Mouse (Mus musculus) telencephalon, adult 2 months (tissue): Measurements from ENCODE around the gene Sun2.
A peak's percentile ranks its signal among the peaks of the same experiment; 100 is the strongest.

ENCODE experiments used
- DNase-seq: peaks from one replicate; pipeline ENCODE4 v3.0.0-alpha.2; 2011; ENCODE audit warnings: low read depth, low spot score

Sun2 gene

GRCm38 (mm10) chr15:79725190-79725789, 17.0 kb downstream of the Sun2 start:
- peak; percentile 60 for DNase-seq

- DNase-seq = no peak
Observed at GRCm38 (mm10) chr15:79723439-79723838, 18.9 kb downstream of the Sun2 start.

GRCm38 (mm10) chr15:79720796-79721195, 21.5 kb downstream of the Sun2 start:
- no peak for DNase-seq

GRCm38 (mm10) chr15:79720267-79720666, 22.1 kb downstream of the Sun2 start:
- DNase-seq = no peak

GRCm38 (mm10) chr15:79716710-79717109, 25.6 kb downstream of the Sun2 start:
- no peak for DNase-seq

GRCm38 (mm10) chr15:79715646-79716045, 26.7 kb downstream of the Sun2 start:
- DNase-seq = no peak

GRCm38 (mm10) chr15:79708229-79708822, 34.0 kb downstream of the Sun2 start:
- DNase-seq = no peak

- DNase-seq = no peak
Observed at GRCm38 (mm10) chr15:79706603-79707214, 35.6 kb downstream of the Sun2 start.

GRCm38 (mm10) chr15:79697558-79698187, 44.7 kb downstream of the Sun2 start:
- DNase-seq = no peak

GRCm38 (mm10) chr15:79697011-79697410, 45.3 kb downstream of the Sun2 start:
- DNase-seq = no peak

- DNase-seq = no peak
Observed at GRCm38 (mm10) chr15:79696508-79696907, 45.8 kb downstream of the Sun2 start.

GRCm38 (mm10) chr15:79695516-79695915, 46.8 kb downstream of the Sun2 start:
- no peak for DNase-seq

GRCm38 (mm10) chr15:79694512-79694911, 47.8 kb downstream of the Sun2 start:
- DNase-seq = no peak

- DNase-seq = no peak
Observed at GRCm38 (mm10) chr15:79693740-79694139, 48.6 kb downstream of the Sun2 start.

- DNase-seq = no peak
Observed at GRCm38 (mm10) chr15:79692334-79692733, 50.0 kb downstream of the Sun2 start.

GRCm38 (mm10) chr15:79691023-79691508, 51.3 kb downstream of the Sun2 start:
- DNase-seq = no peak

- peak; percentile 100 for DNase-seq
Observed at GRCm38 (mm10) chr15:79690426-79691022, 51.8 kb downstream of the Sun2 start, which contains the start of gene Gtpbp1. Gene Gtpbp1 (plus strand): TSS chr15:79690845.

- DNase-seq = no peak
Observed at GRCm38 (mm10) chr15:79689662-79690425, 52.5 kb downstream of the Sun2 start.

GRCm38 (mm10) chr15:79688268-79688956, 53.9 kb downstream of the Sun2 start:
- no peak for DNase-seq

GRCm38 (mm10) chr15:79687646-79688267, 54.6 kb downstream of the Sun2 start, which contains the start of gene Josd1:
Gene Josd1 (minus strand): TSS chr15:79687919.
- DNase-seq = peak; percentile 82
